Mouse (Mus musculus) naive thymus-derived CD4-positive, alpha-beta T cell, adult 2 months (primary cell): ENCODE data around the gene Ercc5.
A peak's percentile ranks its signal among the peaks of the same experiment; 100 is the strongest.

Experiments
- DNase-seq: peaks from one replicate; pipeline ENCODE4 v3.0.0-alpha.2; 2011; ENCODE audit warnings: low read depth

Gene Ercc5

DNA sequence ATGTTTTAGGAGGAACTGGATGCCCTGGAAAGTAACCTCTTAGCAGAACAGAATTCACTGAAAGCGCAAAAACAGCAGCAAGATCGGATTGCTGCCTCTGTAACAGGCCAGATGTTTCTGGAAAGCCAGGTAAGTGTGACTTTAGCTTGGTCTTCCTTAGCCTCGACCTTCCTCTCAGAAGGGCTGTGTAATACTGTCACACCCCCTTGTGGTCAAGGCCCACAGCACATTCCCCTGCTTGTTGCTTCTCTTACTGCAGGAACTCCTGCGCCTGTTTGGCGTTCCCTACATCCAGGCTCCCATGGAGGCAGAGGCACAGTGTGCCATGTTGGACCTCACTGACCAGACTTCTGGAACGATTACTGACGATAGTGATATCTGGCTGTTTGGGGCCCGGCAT lies 26.4 kb downstream of the Ercc5 start:
- DNase-seq: no peak

GRCm38 (mm10) chr1:44178086-44178485 lies 30.5 kb downstream of the Ercc5 start:
- DNase-seq: no peak

DNA sequence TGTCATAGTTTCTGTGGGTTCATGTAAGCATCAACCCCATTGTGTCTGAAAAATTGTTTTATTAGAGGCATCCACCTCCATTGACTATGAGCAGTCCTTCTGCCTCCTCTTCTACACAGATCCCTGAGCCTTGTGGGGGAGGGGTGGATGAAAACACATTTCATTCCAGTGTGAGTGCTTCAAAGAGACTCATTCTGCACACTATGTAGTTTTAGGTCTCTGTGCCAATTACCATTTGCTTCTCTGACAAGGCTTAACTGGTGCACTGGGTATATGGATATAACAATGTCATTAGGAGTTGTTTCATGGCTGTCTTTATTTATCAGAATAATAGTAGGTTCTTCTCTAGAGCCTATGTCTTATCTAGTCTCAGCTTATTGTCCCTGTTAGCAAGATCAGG lies 38.9 kb downstream of the Ercc5 start:
- DNase-seq: no peak

- peak; percentile 54 for DNase-seq
Measured at GRCm38 (mm10) chr1:44198273-44199171, 51.0 kb downstream of the Ercc5 start.

- no peak for DNase-seq
Measured at GRCm38 (mm10) chr1:44202876-44203275, 55.3 kb downstream of the Ercc5 start.

- no peak for DNase-seq
Measured at GRCm38 (mm10) chr1:44214443-44214842, 66.9 kb downstream of the Ercc5 start.

DNA sequence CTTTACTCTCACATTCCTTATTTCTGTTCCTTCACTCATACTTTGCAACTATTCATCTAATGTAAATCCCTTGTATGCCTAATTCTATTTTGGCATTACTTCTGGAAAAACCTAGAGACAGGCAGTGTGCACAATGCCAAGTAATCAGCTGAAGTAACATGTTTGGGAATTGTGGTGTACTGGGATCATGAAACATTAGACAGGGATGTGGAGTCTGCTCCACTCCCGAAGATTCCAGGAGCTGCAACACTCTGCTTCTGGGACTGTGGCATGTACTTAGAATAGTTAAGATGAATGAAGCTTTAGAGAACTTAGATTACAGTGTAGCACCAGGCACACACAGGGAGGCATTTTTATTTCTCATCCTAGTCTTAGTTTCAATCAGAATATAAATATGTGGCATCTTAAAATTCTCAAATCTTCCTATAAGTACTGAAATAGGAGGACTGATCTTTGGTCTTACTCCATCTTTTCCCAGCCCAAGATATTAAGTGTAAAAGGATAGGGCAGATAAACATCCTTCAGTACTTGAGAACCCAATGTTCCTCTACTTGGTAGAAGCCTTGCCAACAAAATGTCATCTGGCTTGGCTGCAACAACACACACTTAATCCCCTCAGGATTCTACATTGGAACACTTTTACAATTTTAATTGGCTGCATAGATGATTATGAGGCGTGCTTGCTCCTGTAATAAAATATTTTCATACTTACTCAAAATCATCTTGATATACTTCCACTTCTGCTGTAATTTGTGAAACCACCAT lies 69.0 kb downstream of the Ercc5 start:
- DNase-seq: no peak

DNA sequence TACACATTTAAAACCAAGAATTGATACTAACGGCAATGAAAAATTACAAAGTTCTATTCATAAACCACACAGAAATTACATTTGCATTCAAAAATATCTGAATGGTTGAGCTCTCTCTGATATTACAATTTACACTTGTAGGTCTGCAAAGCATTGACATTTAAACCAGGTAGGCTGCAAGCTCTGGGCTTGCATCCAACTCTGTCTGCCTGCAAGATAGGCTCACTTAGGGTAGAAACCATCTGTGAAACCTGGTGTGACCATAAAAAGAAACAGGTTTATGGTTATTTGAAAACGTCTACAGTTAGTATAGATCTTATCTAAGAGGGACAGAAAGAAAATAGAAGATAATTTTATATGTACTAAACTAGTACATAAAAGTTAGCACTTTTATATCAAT lies 69.6 kb downstream of the Ercc5 start:
- no peak for DNase-seq

- DNase-seq: no peak
Measured at GRCm38 (mm10) chr1:44218876-44219275, 71.3 kb downstream of the Ercc5 start, which contains the start of gene Mettl21e. Gene Mettl21e (minus strand): TSS chr1:44218961.

GRCm38 (mm10) chr1:44229044-44229443 lies 81.5 kb downstream of the Ercc5 start:
- DNase-seq: no peak
